Mouse (Mus musculus) hindbrain, embryonic 12.5 days (tissue): Measurements from ENCODE around the gene Adgrl3. TPM values are rescaled to one million over a fixed set of nuclear protein-coding genes. Genes with fewer than 3 reads are reported as not detected.

Source experiments
- ATAC-seq: fragments of 200-750 bp; cut with Nextera tagmentation; 2 replicates; pipeline ENCODE4 v1.8.0; 2017; ENCODE audit warnings: moderate TSS enrichment; ENCODE audit not compliant: low FRiP score
- H3K27ac ChIP-seq: fragments of 300-500 bp; sonication (generic); 2 replicates; pipeline ENCODE4 v1.5.1; 2016; ENCODE audit warnings: mild to moderate bottlenecking
- H3K27me3 ChIP-seq: fragments of 300-500 bp; sonication (generic); 2 replicates; pipeline ENCODE4 v1.6.1; 2016; ENCODE audit warnings: mild to moderate bottlenecking
- H3K36me3 ChIP-seq: fragments of 300-500 bp; sonication (generic); 2 replicates; pipeline ENCODE4 v1.6.1; 2016; ENCODE audit warnings: mild to moderate bottlenecking
- H3K4me1 ChIP-seq: fragments of 300-500 bp; sonication (generic); 2 replicates; pipeline ENCODE4 v1.6.1; 2016
- H3K4me2 ChIP-seq: fragments of 300-500 bp; sonication (generic); replicated peaks from 2 replicates; pipeline ENCODE4 v1.6.1; 2016; ENCODE audit warnings: mild to moderate bottlenecking
- H3K4me3 ChIP-seq: fragments of 300-500 bp; sonication (generic); 2 replicates; pipeline ENCODE4 v1.5.1; 2016; ENCODE audit warnings: mild to moderate bottlenecking
- H3K9ac ChIP-seq: fragments of 300-500 bp; sonication (generic); 2 replicates; pipeline ENCODE4 v1.6.1; 2016; ENCODE audit warnings: mild to moderate bottlenecking, moderate library complexity
- H3K9me3 ChIP-seq: fragments of 300-500 bp; sonication (generic); replicated peaks from 2 replicates; pipeline ENCODE4 v1.6.1; 2016; ENCODE audit warnings: mild to moderate bottlenecking
- WGBS: fragments of 180-500 bp; shearing (Covaris S2); methylation state at CpG from one replicate; pipeline ENCODE4 v1.1.7; 2016; 5-methylcytosine and 5-hydroxymethylcytosine counted together
- polyA plus RNA-seq: library from polyadenylated mRNA; unstranded; fragments of >200 nt; fragmentation: Nextera tagmentation; extraction: Ambion mirVana; gene quantifications from 2 replicates; pipeline ENCODE4 v1.2.1, GENCODE M21; 2016

The Adgrl3 gene
- polyA plus RNA-seq, 1 experiment from 2014 or later: 54.9 TPM

GRCm38 (mm10) chr5:81077990-81078389 is 58.1 kb downstream of the Adgrl3 start:
- no peaks in the 10 kb centered on the region for H3K9me3 ChIP-seq
- no peak for ATAC-seq
- H3K4me3 ChIP-seq: no peak overlapping the region
- no peaks in the 10 kb centered on the region for H3K27me3 ChIP-seq
- H3K27ac ChIP-seq: no peak overlapping the region
- H3K4me1 ChIP-seq: peaks cover 4% of the 10 kb centered on the region; the same call in 1 of the 2 replicates
- H3K9ac ChIP-seq: no peak overlapping the region
- WGBS: 82% methylated on average over 1 of the region's 1 CpGs
- no peak overlapping the region for H3K4me2 ChIP-seq
- no peaks in the 10 kb centered on the region for H3K36me3 ChIP-seq

- no peaks in the 10 kb centered on the region for H3K9me3 ChIP-seq
- no peak overlapping the region for H3K4me3 ChIP-seq
- H3K9ac ChIP-seq: no peak overlapping the region
- no peaks in the 10 kb centered on the region for H3K27me3 ChIP-seq
- no peak overlapping the region for H3K4me2 ChIP-seq
- ATAC-seq: no peak
- no peak overlapping the region for H3K27ac ChIP-seq
- H3K4me1 ChIP-seq: no peaks in the 10 kb centered on the region
- H3K36me3 ChIP-seq: no peaks in the 10 kb centered on the region
- 83% methylated on average over 5 of the region's 5 CpGs for WGBS
Observed at GRCm38 (mm10) chr5:81083698-81084360, 63.9 kb downstream of the Adgrl3 start.

GRCm38 (mm10) chr5:81085152-81085551 is 65.2 kb downstream of the Adgrl3 start:
- Histone ChIP-seq H3K27ac (no peak overlapping the region), H3K4me3 (no peak overlapping the region), H3K4me2 (no peak overlapping the region), H3K27me3 (no peaks in the 10 kb centered on the region), H3K9me3 (no peaks in the 10 kb centered on the region), H3K36me3 (no peaks in the 10 kb centered on the region), H3K4me1 (no peaks in the 10 kb centered on the region), H3K9ac (no peak overlapping the region)
- WGBS: 65% methylated on average over 4 of the region's 4 CpGs
- ATAC-seq: no peak

- no peak overlapping the region for H3K9ac ChIP-seq
Observed at GRCm38 (mm10) chr5:81088667-81089066, 68.7 kb downstream of the Adgrl3 start.

GRCm38 (mm10) chr5:81094618-81095017 is 74.7 kb downstream of the Adgrl3 start:
- no peak for ATAC-seq
- Histone ChIP-seq H3K27me3 (no peaks in the 10 kb centered on the region), H3K9me3 (no peaks in the 10 kb centered on the region), H3K9ac (no peak overlapping the region), H3K4me2 (no peak overlapping the region), H3K4me3 (no peak overlapping the region), H3K4me1 (no peaks in the 10 kb centered on the region), H3K36me3 (no peaks in the 10 kb centered on the region), H3K27ac (no peak overlapping the region)
- 80% methylated on average over 3 of the region's 3 CpGs for WGBS

More at GRCm38 (mm10) chr5:81088667-81089066, 68.7 kb downstream of the Adgrl3 start:
- no peak overlapping the region for H3K4me3 ChIP-seq
- H3K27me3 ChIP-seq: no peaks in the 10 kb centered on the region
- no peaks in the 10 kb centered on the region for H3K9me3 ChIP-seq
- WGBS: 76% methylated on average over 2 of the region's 2 CpGs
- ATAC-seq: no peak
- no peak overlapping the region for H3K4me2 ChIP-seq
- no peaks in the 10 kb centered on the region for H3K36me3 ChIP-seq
- no peaks in the 10 kb centered on the region for H3K4me1 ChIP-seq
- H3K27ac ChIP-seq: no peak overlapping the region

- no peak for ATAC-seq
- Histone ChIP-seq H3K4me3 (no peak overlapping the region), H3K4me1 (no peaks in the 10 kb centered on the region), H3K4me2 (no peak overlapping the region), H3K9me3 (no peaks in the 10 kb centered on the region), H3K36me3 (no peaks in the 10 kb centered on the region), H3K27ac (no peak overlapping the region), H3K27me3 (no peaks in the 10 kb centered on the region), H3K9ac (no peak overlapping the region)
- WGBS: 92% methylated on average over 4 of the region's 4 CpGs
Observed at GRCm38 (mm10) chr5:81097131-81097530, 77.2 kb downstream of the Adgrl3 start.

- no peaks in the 10 kb centered on the region for H3K27me3 ChIP-seq
- H3K27ac ChIP-seq: no peak overlapping the region
- H3K36me3 ChIP-seq: no peaks in the 10 kb centered on the region
- H3K9me3 ChIP-seq: no peaks in the 10 kb centered on the region
- H3K4me2 ChIP-seq: no peak overlapping the region
- no peak overlapping the region for H3K4me3 ChIP-seq
- ATAC-seq: no peak
- WGBS: 86% methylated on average over 1 of the region's 1 CpGs
- H3K9ac ChIP-seq: no peak overlapping the region
- H3K4me1 ChIP-seq: no peaks in the 10 kb centered on the region
Observed at GRCm38 (mm10) chr5:81107431-81107830, 87.5 kb downstream of the Adgrl3 start.

GRCm38 (mm10) chr5:81124483-81124882 is 104.5 kb downstream of the Adgrl3 start:
- Histone ChIP-seq H3K9me3 (no peaks in the 10 kb centered on the region), H3K36me3 (no peaks in the 10 kb centered on the region), H3K27ac (no peak overlapping the region), H3K4me3 (no peak overlapping the region), H3K27me3 (no peaks in the 10 kb centered on the region), H3K4me1 (peaks cover 7% of the 10 kb centered on the region), H3K4me2 (no peak overlapping the region), H3K9ac (no peak overlapping the region)
- WGBS: 23% methylated on average over 4 of the region's 4 CpGs
- ATAC-seq: no peak

GRCm38 (mm10) chr5:81127639-81128038 is 107.7 kb downstream of the Adgrl3 start:
- Histone ChIP-seq H3K27ac (no peak overlapping the region), H3K27me3 (no peaks in the 10 kb centered on the region), H3K4me1 (peaks cover 7% of the 10 kb centered on the region), H3K36me3 (no peaks in the 10 kb centered on the region), H3K4me2 (no peak overlapping the region), H3K9ac (no peak overlapping the region), H3K9me3 (no peaks in the 10 kb centered on the region), H3K4me3 (no peak overlapping the region)
- ATAC-seq: no peak
- WGBS: 49% methylated on average over 3 of the region's 3 CpGs

GRCm38 (mm10) chr5:81136394-81136793 is 116.5 kb downstream of the Adgrl3 start:
- no peak for ATAC-seq
- H3K4me2 ChIP-seq: no peak overlapping the region
- H3K4me3 ChIP-seq: no peak overlapping the region
- no peaks in the 10 kb centered on the region for H3K4me1 ChIP-seq
- no peak overlapping the region for H3K9ac ChIP-seq
- no peaks in the 10 kb centered on the region for H3K27me3 ChIP-seq
- H3K9me3 ChIP-seq: no peaks in the 10 kb centered on the region
- WGBS: 74% methylated on average over 1 of the region's 1 CpGs
- no peaks in the 10 kb centered on the region for H3K36me3 ChIP-seq
- H3K27ac ChIP-seq: no peak overlapping the region

- H3K27me3 ChIP-seq: no peaks in the 10 kb centered on the region
- 38% methylated on average over 12 of the region's 12 CpGs for WGBS
- no peaks in the 10 kb centered on the region for H3K9me3 ChIP-seq
- H3K36me3 ChIP-seq: no peaks in the 10 kb centered on the region
- H3K9ac ChIP-seq: no peak overlapping the region
- no peak overlapping the region for H3K27ac ChIP-seq
- no peak overlapping the region for H3K4me3 ChIP-seq
- no peak overlapping the region for H3K4me2 ChIP-seq
- ATAC-seq: peak; percentile 50; the same call in 1 of the 2 replicates
- peaks cover 21% of the 10 kb centered on the region for H3K4me1 ChIP-seq
Observed at GRCm38 (mm10) chr5:81155791-81156190, 135.9 kb downstream of the Adgrl3 start.

GRCm38 (mm10) chr5:81156281-81156680 is 136.3 kb downstream of the Adgrl3 start:
- H3K9ac ChIP-seq: no peak overlapping the region
- H3K27me3 ChIP-seq: no peaks in the 10 kb centered on the region
- no peaks in the 10 kb centered on the region for H3K9me3 ChIP-seq
- H3K4me1 ChIP-seq: peaks cover 21% of the 10 kb centered on the region
- no peak overlapping the region for H3K27ac ChIP-seq
- no peaks in the 10 kb centered on the region for H3K36me3 ChIP-seq
- 42% methylated on average over 2 of the region's 2 CpGs for WGBS
- H3K4me3 ChIP-seq: no peak overlapping the region
- no peak for ATAC-seq
- H3K4me2 ChIP-seq: no peak overlapping the region

GRCm38 (mm10) chr5:81156796-81157195 is 136.9 kb downstream of the Adgrl3 start:
- peak; percentile 65 for ATAC-seq
- no peak overlapping the region for H3K9ac ChIP-seq
- no peaks in the 10 kb centered on the region for H3K36me3 ChIP-seq
- 35% methylated on average over 5 of the region's 5 CpGs for WGBS
- H3K27ac ChIP-seq: no peak overlapping the region
- H3K27me3 ChIP-seq: no peaks in the 10 kb centered on the region
- H3K4me1 ChIP-seq: peaks cover 21% of the 10 kb centered on the region
- H3K4me2 ChIP-seq: no peak overlapping the region
- H3K9me3 ChIP-seq: no peaks in the 10 kb centered on the region
- H3K4me3 ChIP-seq: no peak overlapping the region
